Mouse (Mus musculus): ENCODE data around the gene Tut7. TPM values are rescaled to one million over a fixed set of nuclear protein-coding genes. Genes with fewer than 3 reads are reported as not detected.
A peak's percentile ranks its signal among the peaks of the same experiment; 100 is the strongest.
"Not testable (repeated sequence)": the region's sequence is repeated elsewhere in the genome, so short reads cannot be mapped to it uniquely, and the experiment has no call there.

The Tut7 gene
- 10 to 100 TPM; 31.2 to 33.6 TPM for total RNA-seq (2021)
- long read RNA-seq, experiment 1, partial matches to known transcripts, result 1 of 5 reads
- long read RNA-seq, experiment 1, other reads (novel, unspliced or antisense), result 4 of 5 reads
- long read RNA-seq, experiment 2, partial matches to known transcripts, result 0 of 12 reads
- long read RNA-seq, experiment 2, other reads (novel, unspliced or antisense), result 12 of 12 reads

GRCm38 (mm10) chr13:59822507-59823462 is at the start of gene Tut7:
Gene Tut7, minus strand, starts transcription at chr13:59823147.
- DNase-seq, result peak; percentile 87 to 90
- intact Hi-C loops (cut with DNase I), result no loop called here

DNA sequence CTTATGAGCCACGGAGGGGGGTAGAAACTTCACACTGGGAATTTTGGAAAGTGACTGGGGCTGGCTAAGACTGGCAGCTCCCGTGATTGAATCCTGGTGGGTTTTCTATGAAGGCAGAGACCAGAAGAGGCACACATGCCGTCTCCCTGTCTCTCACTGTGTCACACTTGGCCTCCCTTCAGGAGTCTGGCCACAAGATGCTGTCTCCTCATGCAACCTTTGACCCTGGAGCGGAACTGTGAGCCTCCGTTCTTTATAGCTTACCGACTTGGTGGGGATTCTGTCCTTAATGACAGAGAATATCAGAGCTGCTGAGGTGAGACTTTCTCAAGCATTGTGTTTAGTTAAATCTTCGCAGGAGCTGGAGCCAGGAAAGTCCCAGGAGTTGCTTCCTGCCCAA is 49.5 kb upstream of the Tut7 start:
- DNase-seq, result no peak
- intact Hi-C loops (cut with DNase I), result no loop called here

GRCm38 (mm10) chr13:59870004-59870403 is 47.1 kb upstream of the Tut7 start:
- no peak for DNase-seq
- intact Hi-C loops (cut with DNase I), result no loop called here

GRCm38 (mm10) chr13:59868011-59868649 is 45.2 kb upstream of the Tut7 start:
- DNase-seq, result no peak
- intact Hi-C loops (cut with DNase I), result no loop called here

DNA sequence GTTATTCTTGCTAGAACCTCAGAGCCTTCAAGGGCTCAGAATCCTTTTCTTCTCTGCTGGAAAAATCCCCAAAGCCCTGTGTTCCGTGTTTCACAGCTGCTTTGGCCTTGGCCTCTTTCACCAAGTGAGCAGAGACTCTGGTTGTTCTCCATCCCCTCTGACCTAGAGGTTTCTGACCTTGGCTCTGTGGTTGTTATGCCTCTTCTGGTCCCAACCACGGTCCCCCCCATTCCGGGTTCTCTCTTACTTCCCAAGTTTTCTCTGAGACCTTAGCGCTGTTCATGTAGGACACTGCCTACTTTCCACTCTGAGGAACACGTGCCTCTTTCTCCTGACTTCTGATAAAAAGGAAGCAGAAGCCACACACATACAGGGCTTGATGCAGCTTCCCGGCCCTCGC is 44.2 kb upstream of the Tut7 start:
- intact Hi-C loops (cut with DNase I), result no loop called here
- DNase-seq, result no peak

DNA sequence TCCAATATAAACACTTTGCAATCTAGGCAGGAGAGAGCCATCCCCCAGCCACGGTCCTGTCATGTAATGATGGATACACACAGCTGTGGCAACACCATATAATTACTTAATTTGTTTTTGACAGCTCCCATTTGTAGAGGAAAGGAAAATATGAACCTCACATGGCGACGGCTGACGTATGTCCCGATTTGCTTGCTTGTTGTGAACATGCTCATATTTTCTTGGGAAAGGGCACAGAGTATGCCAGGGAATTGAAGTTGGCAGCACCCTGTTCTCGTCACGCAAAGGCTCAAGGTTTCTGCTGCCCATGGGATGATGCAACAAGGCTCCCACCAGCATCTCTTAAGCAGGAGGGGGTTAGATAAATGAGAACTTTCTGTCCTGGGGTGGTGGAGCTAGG is 36.6 kb upstream of the Tut7 start:
- no peak for DNase-seq
- intact Hi-C loops (cut with DNase I), result loop anchor here (5.0 kb wide), 1 partner anchor 318 kb away; the partner anchor contains the start of gene Gas1

- DNase-seq, result peak; percentile 58 to 59
- intact Hi-C loops (cut with DNase I), result loop anchor here (2.0 to 5.0 kb wide), 2 partner anchors 321 to 612 kb away; partner anchors contain the start of gene Gas1
Measured at GRCm38 (mm10) chr13:59856286-59857070, 33.5 kb upstream of the Tut7 start.

GRCm38 (mm10) chr13:59853471-59853870 is 30.5 kb upstream of the Tut7 start:
- intact Hi-C loops (cut with DNase I), result no loop called here
- peak in 1 of 2 experiments; percentile 52 for DNase-seq

- DNase-seq, result no peak
- intact Hi-C loops (cut with DNase I), result no loop called here
Measured at GRCm38 (mm10) chr13:59850373-59850772, 27.4 kb upstream of the Tut7 start.

DNA sequence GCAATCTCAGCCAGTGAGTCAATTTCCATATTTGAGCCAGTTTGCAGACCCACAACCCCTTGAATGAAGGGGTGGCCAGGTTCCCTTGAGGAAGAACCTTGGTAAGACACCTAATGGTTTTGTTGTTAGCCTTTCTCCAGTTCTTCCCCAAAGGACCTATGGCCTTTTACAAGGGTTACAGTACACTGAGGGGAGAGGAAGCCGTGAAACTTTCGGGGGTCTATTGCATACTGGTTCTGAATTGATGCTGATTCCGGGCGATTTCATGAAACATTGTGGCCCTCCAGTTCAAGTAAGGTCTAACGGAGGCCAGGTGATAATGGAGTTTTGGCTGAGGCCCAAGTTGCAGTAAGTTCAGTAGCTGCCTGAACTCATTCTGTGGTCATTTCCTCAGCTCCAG is 21.7 kb upstream of the Tut7 start:
- no peak for DNase-seq
- intact Hi-C loops (cut with DNase I), result loop anchor here (5.0 kb wide), 2 partner anchors 623 to 898 kb away; no protein-coding TSS in a partner anchor

- DNase-seq, result no peak
- intact Hi-C loops (cut with DNase I), result loop anchor here (5.0 kb wide), 1 partner anchor 623 kb away; no protein-coding TSS in a partner anchor
Measured at GRCm38 (mm10) chr13:59843976-59844375, 21.0 kb upstream of the Tut7 start.

DNA sequence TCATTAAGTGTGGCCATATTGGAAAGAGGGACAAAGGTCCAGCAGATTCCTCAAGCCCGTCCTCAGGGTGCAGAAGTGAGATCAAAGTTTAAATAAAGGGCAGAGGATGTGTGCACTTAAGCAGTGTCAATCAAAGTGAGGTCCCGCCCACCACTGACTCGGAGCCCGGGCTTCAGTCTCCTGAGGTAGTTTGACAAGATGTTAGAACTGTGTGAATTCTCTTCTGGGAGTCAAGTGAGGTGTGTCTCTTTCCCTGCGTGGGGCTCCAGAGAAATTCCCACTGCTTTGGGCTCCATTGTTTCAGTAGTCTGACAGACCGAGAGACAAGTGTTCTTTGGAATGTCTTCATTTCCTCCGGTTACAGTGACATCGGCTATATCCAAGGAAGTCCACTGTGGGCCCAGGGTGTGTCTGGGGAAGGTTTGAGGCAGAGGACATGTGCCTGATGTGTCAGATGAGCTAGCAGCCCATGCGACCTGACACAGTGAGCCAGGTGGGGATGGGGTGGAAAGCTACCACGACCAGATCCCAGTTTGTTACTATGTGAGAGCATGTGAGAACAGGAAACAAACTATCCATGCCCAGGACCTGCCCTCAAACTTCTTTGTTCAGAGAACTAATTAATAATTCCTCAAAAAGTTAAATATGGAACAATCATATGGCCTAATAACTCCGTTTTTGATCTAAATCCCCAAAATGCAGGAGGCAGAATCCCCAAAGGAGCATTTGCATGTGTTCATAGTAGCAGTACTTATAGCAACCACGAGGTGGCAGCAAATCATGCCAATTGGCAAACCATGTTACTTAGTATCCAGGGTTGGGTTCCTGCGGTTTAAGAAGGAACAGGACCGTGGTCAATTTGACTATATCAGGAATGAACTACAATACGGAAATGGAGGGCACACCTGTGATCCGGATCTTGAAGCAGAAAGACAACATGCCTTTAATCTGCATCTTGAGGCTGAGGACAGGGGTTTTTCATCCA is 19.6 kb upstream of the Tut7 start:
- DNase-seq, result peak in 1 of 2 experiments; percentile 81
- intact Hi-C loops (cut with DNase I), result loop anchor here (5.0 kb wide), 1 partner anchor 625 kb away; no protein-coding TSS in a partner anchor

DNA sequence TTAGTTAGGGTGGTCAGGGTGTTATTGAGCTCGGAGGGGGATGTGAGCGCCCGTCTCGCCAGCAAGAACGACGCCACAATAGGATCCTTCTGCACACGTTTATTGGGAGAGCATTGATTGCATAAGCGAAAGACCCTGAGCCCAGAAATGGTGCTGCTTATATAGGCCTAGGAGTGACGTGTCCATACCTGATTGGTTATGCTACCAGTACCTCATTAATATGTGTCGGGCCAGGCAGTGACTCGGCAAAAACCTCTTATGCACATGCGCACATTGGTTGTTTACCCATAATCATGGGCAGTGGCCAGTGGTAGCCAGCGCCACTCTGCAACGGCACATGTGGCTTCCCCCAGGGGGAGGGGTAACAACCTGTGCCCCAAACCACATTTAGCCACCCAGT is 18.8 kb upstream of the Tut7 start:
- intact Hi-C loops (cut with DNase I), result loop anchor here (5.0 kb wide), 1 partner anchor 626 kb away; no protein-coding TSS in a partner anchor
- not testable (repeated sequence) for DNase-seq

GRCm38 (mm10) chr13:59840429-59841169 is 17.7 kb upstream of the Tut7 start:
- DNase-seq, result peak; percentile 43 to 72
- intact Hi-C loops (cut with DNase I), result loop anchor here (5.0 kb wide), 1 partner anchor 627 kb away; no protein-coding TSS in a partner anchor

DNA sequence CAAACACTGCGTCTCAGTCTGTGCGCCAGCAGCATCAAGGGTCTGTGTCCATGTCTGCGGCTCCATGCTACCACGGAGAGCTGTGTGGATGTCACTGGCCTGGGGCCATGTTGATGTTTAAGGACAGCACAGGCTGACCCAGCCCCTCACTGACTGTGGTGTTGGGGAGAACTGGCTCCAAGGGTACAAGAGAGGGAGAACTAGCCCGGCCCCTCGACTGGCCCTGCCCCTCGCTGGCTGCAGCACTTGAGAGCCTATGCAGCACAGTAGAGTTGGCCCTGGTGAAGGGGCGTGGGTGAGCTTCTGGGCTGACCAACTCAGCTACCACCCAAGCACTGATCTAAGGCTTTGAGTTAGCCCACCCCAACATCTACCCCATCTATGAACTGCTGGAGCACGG is 16.4 kb upstream of the Tut7 start:
- intact Hi-C loops (cut with DNase I), result no loop called here
- no peak for DNase-seq

DNA sequence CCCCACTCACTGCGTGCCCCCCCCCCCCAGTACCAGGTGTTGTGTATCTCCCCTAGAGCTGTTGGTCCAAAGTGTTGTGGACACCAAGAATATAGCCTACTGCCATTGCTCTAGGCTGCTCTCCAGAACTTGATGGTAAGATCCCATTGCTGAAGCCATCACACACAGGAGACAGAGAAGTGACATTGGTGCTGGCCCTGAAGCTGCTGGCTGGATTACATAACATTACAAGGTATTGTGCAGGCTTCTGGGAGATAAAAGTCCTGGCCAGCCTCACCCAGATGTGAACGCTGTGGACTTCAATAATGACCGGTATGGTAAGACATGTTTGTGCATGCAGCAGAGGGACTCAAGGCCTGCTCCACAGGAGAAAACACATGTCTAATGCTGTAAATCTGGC is 15.5 kb upstream of the Tut7 start:
- intact Hi-C loops (cut with DNase I), result no loop called here
- no peak for DNase-seq

DNA sequence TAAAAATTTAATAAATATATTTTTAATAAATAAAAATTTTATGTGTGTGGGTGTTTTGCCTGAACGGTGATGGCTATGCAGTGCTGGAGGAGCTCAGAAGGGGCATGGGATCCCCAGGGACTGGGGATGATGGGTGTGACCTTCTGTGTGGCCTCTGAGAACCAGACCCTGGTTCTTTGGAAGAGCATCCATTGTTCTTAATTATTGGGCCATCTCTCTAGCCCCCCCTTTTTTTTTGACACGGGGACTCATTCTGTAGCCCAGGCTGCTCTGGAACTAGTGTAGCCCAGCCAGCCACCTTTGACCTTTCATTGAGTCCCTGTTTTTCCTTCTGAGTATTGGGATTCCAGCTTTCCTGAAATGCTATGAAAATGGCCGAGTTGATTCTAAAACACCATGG is 13.9 kb upstream of the Tut7 start:
- intact Hi-C loops (cut with DNase I), result no loop called here
- DNase-seq, result no peak
